Mouse (Mus musculus) testis, adult 2 months (tissue): Measurements from ENCODE around the gene Nms. TPM values are rescaled to one million over a fixed set of nuclear protein-coding genes. Genes with fewer than 3 reads are reported as not detected.
A peak's percentile ranks its signal among the peaks of the same experiment; 100 is the strongest.

Experiments
- H3K27ac ChIP-seq: fragments of 200-500 bp; 2 replicates; pipeline ENCODE4 v1.5.1; 2012; ENCODE audit warnings: low read depth, low read length; ENCODE audit not compliant: control insufficient read depth, insufficient read depth
- H3K27me3 ChIP-seq: fragments of 200-500 bp; 2 replicates; pipeline ENCODE4 v1.6.1; 2012; ENCODE audit warnings: mild to moderate bottlenecking, low read length, moderate library complexity; ENCODE audit not compliant: control insufficient read depth, insufficient read depth
- H3K36me3 ChIP-seq: fragments of 200-500 bp; 2 replicates; pipeline ENCODE4 v1.6.1; 2012; ENCODE audit warnings: mild to moderate bottlenecking, low read length; ENCODE audit not compliant: control insufficient read depth, insufficient read depth
- H3K4me1 ChIP-seq: fragments of 200-500 bp; 2 replicates; pipeline ENCODE4 v1.6.1; 2012; ENCODE audit warnings: low read length; ENCODE audit not compliant: control insufficient read depth, insufficient read depth
- H3K4me3 ChIP-seq: fragments of 200-500 bp; 2 replicates; pipeline ENCODE4 v1.5.1; 2012; ENCODE audit warnings: low read depth, mild to moderate bottlenecking, low read length, moderate library complexity, mixed read lengths; ENCODE audit not compliant: control insufficient read depth
- CTCF ChIP-seq: fragments of 200-500 bp; IDR thresholded peaks from 2 replicates; pipeline ENCODE4 v1.5.1; 2012; ENCODE audit warnings: low read depth, mild to moderate bottlenecking, inconsistent platforms, low read length, moderate library complexity; ENCODE audit not compliant: control insufficient read depth, insufficient read depth, insufficient replicate concordance
- POLR2A ChIP-seq: fragments of 200-500 bp; IDR thresholded peaks from 2 replicates; pipeline ENCODE4 v1.6.1; 2012; ENCODE audit warnings: low read depth, mild to moderate bottlenecking, inconsistent platforms, low read length, moderate library complexity; ENCODE audit not compliant: control insufficient read depth
- polyA plus RNA-seq: library from polyadenylated mRNA; depleted of rRNA; stranded (reverse); fragments of >200 nt; gene quantifications from 2 replicates; pipeline ENCODE4 v1.2.3, GENCODE M21; 2012; rRNA removed

Nms gene
- not detected in 2 replicates for polyA plus RNA-seq

DNA sequence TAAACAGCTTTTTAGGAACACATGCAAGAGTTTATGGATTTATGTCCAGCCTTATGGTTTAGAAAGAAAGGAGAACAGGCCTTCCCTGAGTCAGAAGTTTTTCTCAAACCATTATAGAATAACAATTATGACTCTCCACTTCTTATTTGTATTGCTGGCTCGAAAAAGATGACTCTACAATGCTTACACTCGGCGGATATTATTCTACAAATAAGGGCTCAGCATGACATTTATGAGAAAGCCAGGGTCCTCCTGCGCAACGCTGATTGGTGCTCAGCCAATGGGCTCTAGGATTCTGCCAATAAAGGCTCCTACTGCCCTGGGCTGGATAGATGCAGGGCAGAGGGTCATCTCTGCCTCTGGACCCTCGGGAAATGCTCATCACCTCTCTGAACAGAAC lies at the start of gene Nms:
TSS of gene Nms (plus strand) at position 301 of the 400 bp plus-strand sequence.
- TF ChIP-seq POLR2A (no peak), CTCF (no peak)
- Histone ChIP-seq H3K27ac (no peak within 1 kb of the TSS), H3K36me3 (no peaks in the 10 kb centered on the region), H3K27me3 (no peaks in the 10 kb centered on the region), H3K4me3 (no peak within 1 kb of the TSS), H3K4me1 (no peaks in the 10 kb centered on the region; the same call in 1 of the 2 replicates)

DNA sequence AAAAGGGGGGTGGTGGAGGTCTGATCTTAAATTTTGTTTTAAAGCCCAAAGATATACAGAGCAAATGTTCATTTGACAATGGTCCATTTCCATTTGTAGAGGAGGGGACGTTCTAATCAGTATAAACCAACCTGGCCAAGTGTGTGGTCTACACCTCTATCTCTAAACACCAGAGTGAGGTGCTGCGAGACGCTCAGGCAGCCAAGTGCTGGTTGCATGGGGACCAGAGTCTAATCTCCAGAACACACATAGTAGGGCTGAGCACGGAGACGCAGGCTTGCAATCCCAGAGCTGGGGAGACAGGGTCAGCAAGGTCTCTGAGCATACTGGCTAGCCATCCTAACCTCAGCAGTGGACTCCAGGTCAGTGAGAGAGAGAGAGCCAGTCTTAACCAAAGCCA lies 47.5 kb upstream of the Nms start:
- TF ChIP-seq CTCF (no peak), POLR2A (no peak)
- H3K27me3 ChIP-seq = no peaks in the 10 kb centered on the region

DNA sequence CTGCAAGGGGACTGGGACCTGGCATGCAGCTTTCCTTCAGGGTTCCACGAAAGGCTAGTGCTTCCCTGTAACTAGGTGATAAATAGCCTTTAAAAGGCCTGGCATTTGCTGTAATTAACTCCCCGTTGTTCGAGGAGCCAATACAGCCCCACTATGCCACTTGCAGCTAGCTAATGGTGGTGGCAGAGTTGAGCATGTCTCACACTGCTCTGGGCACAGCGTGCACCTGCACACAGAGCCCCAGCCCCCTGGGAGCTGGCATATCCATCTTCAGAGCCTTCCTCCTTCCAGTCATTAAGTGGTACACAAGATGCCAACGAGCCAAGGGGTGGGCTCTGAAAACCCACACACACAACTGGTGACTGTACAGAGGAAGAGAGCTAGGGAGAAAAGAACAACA lies 45.9 kb upstream of the Nms start:
- no peak overlapping the region for H3K27ac ChIP-seq
- no peaks in the 10 kb centered on the region for H3K36me3 ChIP-seq
- TF ChIP-seq CTCF = no peak
- no peak for TF ChIP-seq POLR2A
- no peaks in the 10 kb centered on the region for H3K27me3 ChIP-seq
- peaks cover 8% of the 10 kb centered on the region for H3K4me1 ChIP-seq
- no peak overlapping the region for H3K4me3 ChIP-seq

More for the DNA sequence above, 47.5 kb upstream of the Nms start:
- no peaks in the 10 kb centered on the region for H3K36me3 ChIP-seq
- H3K27ac ChIP-seq = no peak overlapping the region
- no peaks in the 10 kb centered on the region for H3K4me1 ChIP-seq
- no peak overlapping the region for H3K4me3 ChIP-seq

DNA sequence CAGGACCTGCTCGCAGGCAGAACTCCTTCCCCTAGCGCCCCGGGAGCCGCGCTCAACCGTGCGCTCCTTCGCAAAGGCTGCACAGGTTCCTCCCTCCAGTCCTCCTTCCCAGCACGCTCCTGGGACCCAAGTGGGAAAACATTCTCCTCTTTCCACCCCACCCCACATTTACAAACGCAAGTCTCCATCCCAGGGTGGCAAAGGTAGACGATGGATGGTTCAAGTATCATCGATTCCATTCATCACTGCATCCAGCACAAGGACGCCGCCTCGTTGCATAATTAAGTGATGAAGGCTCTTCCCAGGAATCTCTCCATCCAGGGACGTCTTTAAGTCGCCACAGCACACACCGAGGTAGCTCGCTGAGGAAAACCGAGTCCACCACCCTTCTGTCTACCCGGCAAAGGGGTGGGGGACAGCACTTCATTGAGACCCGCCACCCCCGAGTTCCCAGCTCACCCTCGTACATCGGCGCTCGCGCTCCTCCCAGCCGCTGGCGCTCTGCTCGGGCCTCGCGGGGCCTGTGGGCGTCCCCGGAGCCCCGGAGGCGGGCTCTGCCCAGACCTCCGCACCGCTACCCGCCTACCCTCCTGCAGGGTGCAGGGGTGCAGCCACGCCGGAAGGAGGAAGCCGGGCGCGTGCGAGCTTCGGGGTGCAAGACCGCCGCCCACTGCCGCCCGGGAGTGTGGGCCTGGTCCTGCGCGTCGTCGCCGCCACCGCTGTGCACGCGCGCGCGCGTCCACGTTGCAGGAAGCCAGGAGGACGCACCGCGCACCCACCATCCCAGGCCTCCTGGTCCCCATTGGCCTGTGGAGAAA lies 41.3 kb upstream of the Nms start, which contains the start of gene Chst10:
TSS of gene Chst10 (minus strand) at position 731 of the 818 bp plus-strand sequence.
- Histone ChIP-seq H3K27ac (no peak within 1 kb of the TSS), H3K4me3 (peak within 1 kb of the TSS; percentile 86)
- no peak for TF ChIP-seq CTCF
- TF ChIP-seq POLR2A = no peak; the same call in 1 of the 2 replicates

DNA sequence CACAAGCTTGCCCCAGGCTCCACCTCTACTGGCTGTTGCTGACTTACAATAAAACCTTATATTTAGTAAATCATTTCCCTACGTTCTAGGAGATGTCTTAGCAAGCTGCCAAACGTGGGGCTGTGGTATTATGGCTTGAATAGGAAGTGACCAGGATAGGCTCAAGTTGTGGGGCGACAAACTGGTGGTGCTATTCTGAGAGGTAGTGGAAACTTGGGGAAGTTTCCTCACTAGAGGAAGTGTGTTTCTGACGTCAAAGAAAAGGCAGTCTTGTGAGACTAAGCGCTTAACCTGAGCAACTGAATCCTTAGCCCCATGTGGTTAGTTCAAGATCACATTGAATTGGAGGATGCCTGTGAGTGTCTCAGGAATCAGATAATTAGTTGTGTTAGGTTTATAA lies 36.4 kb upstream of the Nms start:
- H3K4me1 ChIP-seq = peaks cover 5% of the 10 kb centered on the region; the same call in 1 of the 2 replicates
- no peaks in the 10 kb centered on the region for H3K27me3 ChIP-seq
- no peak overlapping the region for H3K27ac ChIP-seq
- TF ChIP-seq POLR2A (no peak), CTCF (no peak)
- no peaks in the 10 kb centered on the region for H3K36me3 ChIP-seq
- no peak overlapping the region for H3K4me3 ChIP-seq

More for the DNA sequence above, 41.3 kb upstream of the Nms start, which contains the start of gene Chst10:
- Histone ChIP-seq H3K27me3 (no peaks in the 10 kb centered on the region), H3K36me3 (no peaks in the 10 kb centered on the region), H3K4me1 (peaks cover 8% of the 10 kb centered on the region)

DNA sequence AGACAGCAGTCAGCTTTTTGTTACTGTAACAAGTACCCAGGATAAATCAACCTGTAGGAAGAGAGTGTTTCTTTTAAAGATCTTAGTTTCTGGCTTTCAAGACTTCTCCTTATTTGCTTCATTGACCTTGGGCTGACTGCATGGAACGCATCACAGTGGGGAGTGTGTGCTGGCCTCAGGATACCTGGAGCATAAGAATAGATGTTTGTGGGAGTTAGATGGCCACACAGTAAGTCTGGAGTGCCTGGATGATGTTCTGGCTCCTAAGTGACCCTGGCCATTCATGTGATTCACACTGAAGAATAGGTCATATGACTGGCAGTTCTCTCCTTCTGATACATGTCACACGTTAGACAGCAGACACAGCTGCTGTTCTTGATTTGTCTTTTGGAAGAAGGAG lies 35.0 kb upstream of the Nms start:
- Histone ChIP-seq H3K4me1 (no peaks in the 10 kb centered on the region), H3K27ac (no peak overlapping the region), H3K4me3 (no peak overlapping the region), H3K36me3 (no peaks in the 10 kb centered on the region), H3K27me3 (no peaks in the 10 kb centered on the region)
- TF ChIP-seq POLR2A (no peak), CTCF (no peak)

DNA sequence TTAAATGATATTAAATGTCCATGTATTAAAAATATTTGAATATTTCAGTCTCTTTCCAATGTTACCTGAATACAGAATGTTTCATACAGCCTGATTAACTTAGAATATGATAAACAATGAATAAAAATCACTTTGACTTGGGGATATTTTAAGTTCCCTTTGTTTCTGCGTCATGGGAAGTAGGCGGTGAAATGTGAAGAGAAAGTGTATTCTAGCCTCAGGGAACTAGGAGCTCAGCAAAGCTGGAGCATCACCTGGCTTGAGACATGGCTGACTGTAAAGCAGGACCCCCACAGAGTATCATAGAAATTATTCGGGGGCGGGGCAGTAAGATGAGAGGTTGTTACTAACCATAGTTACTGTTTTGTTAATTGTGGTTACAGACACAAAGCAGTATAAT lies 10.0 kb upstream of the Nms start:
- H3K4me3 ChIP-seq = no peak overlapping the region
- no peak for TF ChIP-seq CTCF
- no peak for TF ChIP-seq POLR2A
- H3K36me3 ChIP-seq = no peaks in the 10 kb centered on the region
- no peaks in the 10 kb centered on the region for H3K4me1 ChIP-seq
- H3K27ac ChIP-seq = no peak overlapping the region
- H3K27me3 ChIP-seq = no peaks in the 10 kb centered on the region
